Mouse (Mus musculus) embryonic facial prominence, embryonic 15.5 days (tissue): ENCODE results near the gene Prl4a1. TPM values are rescaled to one million over a fixed set of nuclear protein-coding genes. Genes with fewer than 3 reads are reported as not detected.
"Not testable (repeated sequence)": the region's sequence is repeated elsewhere in the genome, so short reads cannot be mapped to it uniquely, and the experiment has no call there.

Experiments used
- ATAC-seq: fragments of 200-750 bp; cut with Nextera tagmentation; 2 replicates; pipeline ENCODE4 v1.8.0; 2017; ENCODE audit warnings: low read depth, moderate TSS enrichment; ENCODE audit not compliant: insufficient number of reproducible peaks, low FRiP score, low TSS enrichment
- H3K27ac ChIP-seq: fragments of 300-500 bp; sonication (generic); replicated peaks from 2 replicates; pipeline ENCODE4 v1.5.1; 2015; ENCODE audit warnings: mild to moderate bottlenecking, inconsistent platforms
- H3K27me3 ChIP-seq: fragments of 300-500 bp; sonication (generic); 2 replicates; pipeline ENCODE4 v1.6.1; 2015; ENCODE audit warnings: inconsistent platforms
- H3K36me3 ChIP-seq: fragments of 300-500 bp; sonication (generic); 2 replicates; pipeline ENCODE4 v1.6.1; 2015; ENCODE audit warnings: mild to moderate bottlenecking, inconsistent platforms
- H3K4me1 ChIP-seq: fragments of 300-500 bp; sonication (generic); 2 replicates; pipeline ENCODE4 v1.6.1; 2015; ENCODE audit warnings: inconsistent platforms
- H3K4me2 ChIP-seq: fragments of 300-500 bp; sonication (generic); replicated peaks from 2 replicates; pipeline ENCODE4 v1.6.1; 2015; ENCODE audit warnings: mild to moderate bottlenecking, inconsistent platforms
- H3K4me3 ChIP-seq: fragments of 300-500 bp; sonication (generic); replicated peaks from 2 replicates; pipeline ENCODE4 v1.5.1; 2015; ENCODE audit warnings: mild to moderate bottlenecking, inconsistent platforms
- H3K9ac ChIP-seq: fragments of 300-500 bp; sonication (generic); 2 replicates; pipeline ENCODE4 v1.6.1; 2015; ENCODE audit warnings: inconsistent platforms
- H3K9me3 ChIP-seq: fragments of 300-500 bp; sonication (generic); replicated peaks from 2 replicates; pipeline ENCODE4 v1.6.1; 2016; ENCODE audit warnings: inconsistent platforms
- WGBS: fragments of 180-500 bp; shearing (Covaris S2); methylation state at CpG from one replicate; pipeline ENCODE4 v1.1.7; 2015; 5-methylcytosine and 5-hydroxymethylcytosine counted together
- polyA plus RNA-seq: library from polyadenylated mRNA; unstranded; fragments of >200 nt; fragmentation: Nextera tagmentation; extraction: Ambion mirVana; gene quantifications from 2 replicates; pipeline ENCODE4 v1.2.1, GENCODE M21; 2015

Gene Prl4a1
- polyA plus RNA-seq: not detected in 2 replicates

DNA sequence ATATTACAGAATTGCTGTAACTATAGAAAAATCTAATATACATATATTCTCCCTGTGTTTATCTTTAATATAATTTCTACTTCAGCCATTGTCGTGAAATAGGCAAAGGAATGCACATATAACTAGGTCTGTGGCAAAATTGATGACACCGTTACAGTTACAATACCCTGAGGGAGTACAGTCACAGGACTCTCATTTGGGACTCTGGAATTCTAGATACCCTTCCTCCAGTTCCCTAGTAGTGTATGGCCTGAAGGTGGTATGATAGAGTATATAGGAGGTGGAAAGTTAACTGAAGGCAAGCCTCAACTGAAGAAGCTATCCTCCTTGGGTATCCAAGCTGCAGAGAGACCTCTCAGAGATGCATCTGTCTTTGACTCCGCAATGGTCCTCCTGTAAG lies at the start of gene Prl4a1:
TSS of gene Prl4a1 (plus strand) at position 301 of the 400 bp plus-strand sequence.
- H3K36me3 ChIP-seq: no peaks in the 10 kb centered on the region
- WGBS: 88% methylated on average over 3 of the region's 3 CpGs
- H3K4me1 ChIP-seq: no peaks in the 10 kb centered on the region
- H3K27me3 ChIP-seq: no peaks in the 10 kb centered on the region
- no peak within 1 kb of the TSS for H3K9ac ChIP-seq
- no peak within 1 kb of the TSS for H3K27ac ChIP-seq
- H3K9me3 ChIP-seq: no peaks in the 10 kb centered on the region
- H3K4me2 ChIP-seq: no peak within 1 kb of the TSS
- no peak for ATAC-seq
- no peak within 1 kb of the TSS for H3K4me3 ChIP-seq

DNA sequence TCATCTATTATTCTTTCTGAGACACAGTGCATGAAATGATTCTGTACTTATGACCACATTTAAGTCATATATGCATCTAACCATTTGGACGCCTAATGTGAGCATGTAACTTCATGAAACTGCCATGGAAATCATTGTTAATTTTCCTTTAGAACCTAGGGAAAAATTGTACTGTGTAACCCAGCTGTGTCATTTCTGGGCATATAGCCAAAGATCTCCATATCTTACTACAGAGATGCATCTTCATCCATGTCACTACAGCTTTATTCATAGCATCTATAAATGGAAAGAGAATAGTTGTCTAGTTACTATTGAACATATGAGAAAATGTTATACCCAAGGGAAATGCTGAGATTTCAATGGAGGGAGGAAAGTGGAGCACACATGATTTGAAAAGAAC lies 43.1 kb upstream of the Prl4a1 start:
- Histone ChIP-seq H3K36me3 (no peaks in the 10 kb centered on the region), H3K4me1 (no peaks in the 10 kb centered on the region), H3K9me3 (no peaks in the 10 kb centered on the region), H3K27ac (no peak overlapping the region), H3K27me3 (no peaks in the 10 kb centered on the region), H3K4me3 (no peak overlapping the region), H3K9ac (no peak overlapping the region), H3K4me2 (no peak overlapping the region)
- ATAC-seq: no peak
- WGBS: 58% methylated on average over 1 of the region's 1 CpGs

DNA sequence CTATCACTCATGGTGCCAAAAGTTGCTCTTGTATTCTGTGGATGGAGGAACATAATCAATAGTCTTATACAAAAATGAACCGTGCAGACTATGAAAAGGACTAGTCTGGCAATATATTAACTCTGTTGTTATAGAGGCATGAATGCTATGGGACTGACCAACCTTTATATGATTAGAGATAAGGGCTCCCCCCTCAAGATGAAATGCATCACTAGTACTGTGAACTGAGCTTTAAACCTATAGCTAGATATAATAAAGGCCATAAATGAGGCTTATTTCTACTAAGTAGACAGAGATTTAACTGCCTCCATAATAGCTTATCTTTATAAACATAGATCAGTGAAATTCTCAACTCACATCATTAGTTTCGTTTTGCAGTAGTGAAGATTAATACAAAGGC lies 41.7 kb upstream of the Prl4a1 start:
- H3K36me3 ChIP-seq, ATAC-seq, H3K4me1 ChIP-seq, H3K9me3 ChIP-seq, H3K4me2 ChIP-seq, H3K9ac ChIP-seq, H3K4me3 ChIP-seq, H3K27me3 ChIP-seq, H3K27ac ChIP-seq: not testable (repeated sequence)
- WGBS: 69% methylated on average over 2 of the region's 2 CpGs

DNA sequence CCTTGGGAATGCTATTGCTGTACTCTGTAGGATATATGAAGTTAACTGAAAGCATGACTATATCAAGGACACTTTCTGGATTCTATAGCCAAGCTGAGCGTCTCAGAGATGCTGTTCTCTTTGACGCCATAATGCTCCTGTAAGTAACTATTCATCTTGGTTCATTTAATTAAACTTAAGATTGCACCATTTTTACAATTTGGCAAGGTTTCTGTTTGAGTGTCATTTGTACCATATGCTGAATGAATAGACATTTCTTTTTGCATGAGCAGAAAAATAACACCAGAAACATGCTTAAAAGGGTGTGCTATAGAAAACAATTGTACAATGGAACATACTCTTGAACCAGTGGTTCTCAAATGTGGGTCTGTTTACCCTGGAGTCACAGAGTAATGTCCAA lies 38.4 kb upstream of the Prl4a1 start:
- Histone ChIP-seq H3K27ac (no peak overlapping the region), H3K4me2 (no peak overlapping the region), H3K4me1 (no peaks in the 10 kb centered on the region), H3K9me3 (no peaks in the 10 kb centered on the region), H3K36me3 (no peaks in the 10 kb centered on the region), H3K9ac (no peak overlapping the region), H3K4me3 (no peak overlapping the region), H3K27me3 (no peaks in the 10 kb centered on the region)
- WGBS: 77% methylated on average over 2 of the region's 2 CpGs
- ATAC-seq: no peak

DNA sequence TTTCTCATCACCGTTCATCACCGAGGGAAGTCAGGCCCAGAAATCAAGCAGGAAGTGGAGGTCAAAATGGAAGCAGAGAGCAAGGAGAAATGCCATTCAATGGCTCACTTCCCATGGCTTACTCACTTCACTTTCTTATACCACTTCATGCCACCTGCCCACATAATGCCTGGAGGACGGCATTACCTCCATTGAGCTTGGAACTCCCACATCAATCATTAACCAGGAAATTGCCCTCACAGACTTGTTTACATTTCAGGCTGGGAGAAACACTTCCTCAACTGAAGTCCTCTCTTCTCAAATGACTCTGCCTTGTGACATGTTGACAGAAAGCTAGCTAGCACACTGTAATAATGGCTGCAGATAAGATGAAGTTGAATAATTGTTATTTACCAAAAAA lies 19.5 kb upstream of the Prl4a1 start:
- H3K4me1 ChIP-seq, ATAC-seq, H3K9me3 ChIP-seq, H3K4me2 ChIP-seq, H3K27me3 ChIP-seq, H3K4me3 ChIP-seq, H3K36me3 ChIP-seq, H3K9ac ChIP-seq, H3K27ac ChIP-seq: not testable (repeated sequence)
- WGBS: 72% methylated on average over 3 of the region's 3 CpGs

DNA sequence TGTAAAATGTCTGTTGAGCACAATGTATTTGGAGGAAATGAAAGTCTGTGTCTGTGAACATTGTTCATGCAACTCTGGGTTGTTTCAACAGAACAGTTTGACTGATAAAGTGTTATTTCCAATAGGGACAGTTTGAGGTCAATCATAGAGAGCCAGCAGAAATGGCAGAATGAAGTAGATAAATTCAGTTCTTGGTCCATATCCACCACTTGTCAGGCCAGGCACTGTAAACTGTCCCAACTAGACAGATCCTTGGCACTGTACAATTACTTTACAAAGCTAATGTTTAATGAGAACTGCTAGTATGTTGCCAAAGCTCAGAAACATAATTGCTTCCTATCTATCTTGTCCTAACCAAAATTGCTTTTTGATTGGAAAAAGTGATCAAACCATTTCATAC lies 13.3 kb downstream of the Prl4a1 start:
- H3K27ac ChIP-seq: no peak overlapping the region
- H3K4me2 ChIP-seq: no peak overlapping the region
- H3K4me1 ChIP-seq: no peaks in the 10 kb centered on the region
- no peak overlapping the region for H3K4me3 ChIP-seq
- no peaks in the 10 kb centered on the region for H3K9me3 ChIP-seq
- H3K9ac ChIP-seq: no peak overlapping the region
- no peaks in the 10 kb centered on the region for H3K36me3 ChIP-seq
- no peaks in the 10 kb centered on the region for H3K27me3 ChIP-seq
- no peak for ATAC-seq

DNA sequence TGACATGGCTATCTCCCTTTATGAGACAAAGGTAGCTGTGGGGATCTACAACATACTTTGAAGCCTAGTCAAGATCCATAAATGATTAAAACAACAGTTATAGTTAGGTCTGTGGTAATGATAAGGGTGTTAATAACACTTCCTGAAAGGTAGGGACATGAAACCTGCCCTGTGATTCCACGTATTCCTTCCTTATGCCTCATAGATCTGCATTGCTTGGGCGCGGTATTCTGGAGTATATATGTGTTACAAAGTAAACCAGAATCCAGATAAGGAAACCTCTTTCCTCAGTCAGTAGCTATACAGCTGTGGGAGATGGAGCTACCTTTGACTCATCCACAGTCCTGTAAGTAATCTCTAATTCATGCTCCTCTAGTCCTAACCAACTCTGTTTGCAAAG lies 53.3 kb downstream of the Prl4a1 start:
- no peak overlapping the region for H3K27ac ChIP-seq
- no peaks in the 10 kb centered on the region for H3K4me1 ChIP-seq
- ATAC-seq: no peak
- H3K9me3 ChIP-seq: no peaks in the 10 kb centered on the region
- no peak overlapping the region for H3K4me3 ChIP-seq
- 85% methylated on average over 3 of the region's 3 CpGs for WGBS
- no peak overlapping the region for H3K9ac ChIP-seq
- H3K36me3 ChIP-seq: no peaks in the 10 kb centered on the region
- H3K4me2 ChIP-seq: no peak overlapping the region
- H3K27me3 ChIP-seq: no peaks in the 10 kb centered on the region

Other genes starting within 250 kb of the Prl4a1 start
- not detected in 2 replicates for gene Prl7c1, start 235.4 kb upstream of the Prl4a1 start, polyA plus RNA-seq
- gene Prl2a1, start 214.6 kb upstream of the Prl4a1 start, polyA plus RNA-seq: not detected in 2 replicates
- not detected in 2 replicates for gene Prl2c1, start 166.9 kb upstream of the Prl4a1 start, polyA plus RNA-seq
- gene Prl5a1, start 126.3 kb downstream of the Prl4a1 start, polyA plus RNA-seq: not detected in 2 replicates
- 6.1 and 7.5 TPM in 2 replicates for gene Gm11361, start 241.3 kb downstream of the Prl4a1 start, polyA plus RNA-seq